Mouse (Mus musculus): Measurements from ENCODE around the gene Prkca.

DNA sequence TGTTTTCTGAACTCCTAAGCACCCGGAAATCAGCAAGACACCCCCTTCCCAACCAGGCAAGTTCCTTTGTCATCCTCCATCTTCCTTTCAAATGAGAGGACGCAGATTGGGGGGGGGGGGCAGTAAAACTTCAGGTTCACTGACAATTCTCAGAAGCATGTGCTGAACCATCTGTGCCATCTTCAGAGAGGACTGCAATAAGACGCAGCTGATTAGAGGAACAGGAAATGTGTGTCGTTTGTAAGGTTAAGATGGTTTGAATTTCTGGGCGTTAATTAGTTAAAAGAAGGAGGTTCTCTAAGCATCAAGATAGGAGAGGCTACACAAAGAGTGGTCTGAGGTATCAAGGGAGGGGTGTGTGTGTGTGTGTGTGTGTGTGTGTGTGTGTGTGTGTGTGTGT is 94.2 kb downstream of the Prkca start:
- TF ChIP-seq POLR2A (IDR thresholded peaks at IDR 0.05; ENCODE audit: low read depth, low read length) (no peak), CTCF (IDR thresholded peaks at IDR 0.05; ENCODE audit: borderline replicate concordance, insufficient read depth, low read length) (no peak)
